Mouse (Mus musculus): ENCODE measurements at regions not wholly inside any gene's neighbourhood (a gene's known extent, or its start where the extent isn't known, plus 50 kb on each side); places are given as distances from the start of the nearest gene placed in this dataset.

DNA sequence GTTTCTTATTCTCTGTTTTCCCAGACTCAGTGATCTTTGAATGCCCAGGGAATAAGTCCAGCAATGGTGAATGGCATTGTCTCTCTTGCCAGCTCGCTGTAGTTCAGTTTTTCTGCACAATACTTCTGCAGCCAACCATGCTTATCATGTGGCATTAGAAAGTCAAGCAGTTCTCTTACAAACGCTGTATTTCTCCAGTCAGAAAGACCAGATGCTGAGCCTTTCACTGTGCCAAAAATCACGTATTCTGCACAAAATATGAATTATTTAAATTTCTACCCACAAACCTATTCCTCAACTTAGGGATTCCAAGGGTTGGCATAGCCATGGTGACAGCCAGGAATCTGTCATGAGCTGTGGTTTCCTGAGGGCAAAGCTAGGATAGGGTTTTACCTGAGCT is 95.0 kb upstream of the 1700025G04Rik start:
- H3K9ac ChIP-seq = no peak overlapping the region
- H3K27me3 ChIP-seq = no peaks in the 10 kb centered on the region
- H3K9me3 ChIP-seq (replicated peaks) = no peaks in the 10 kb centered on the region
- 84% methylated on average over 3 of the region's 3 CpGs for WGBS
- no peak for ATAC-seq (ENCODE audit: low FRiP score)
- H3K36me3 ChIP-seq = no peaks in the 10 kb centered on the region
- peaks cover 11% of the 10 kb centered on the region for H3K4me1 ChIP-seq
- no peak overlapping the region for H3K4me3 ChIP-seq
- no peak overlapping the region for H3K27ac ChIP-seq
- H3K4me2 ChIP-seq (replicated peaks) = no peak overlapping the region

GRCm38 (mm10) chr1:152176267-152176970 is 86.5 kb upstream of the 1700025G04Rik start:
- Histone ChIP-seq H3K9ac (no peak overlapping the region), H3K4me1 (0 out of 2 replicates have a peak, but pooled peaks cover 1% of the 10 kb centered on the region), H3K4me2 (replicated peaks) (no peak overlapping the region), H3K9me3 (replicated peaks) (no peaks in the 10 kb centered on the region), H3K36me3 (no peaks in the 10 kb centered on the region), H3K27me3 (no peaks in the 10 kb centered on the region), H3K4me3 (no peak overlapping the region), H3K27ac (no peak overlapping the region)
- 87% methylated on average over 9 of the region's 9 CpGs for WGBS
- no peak for ATAC-seq (ENCODE audit: low FRiP score)

DNA sequence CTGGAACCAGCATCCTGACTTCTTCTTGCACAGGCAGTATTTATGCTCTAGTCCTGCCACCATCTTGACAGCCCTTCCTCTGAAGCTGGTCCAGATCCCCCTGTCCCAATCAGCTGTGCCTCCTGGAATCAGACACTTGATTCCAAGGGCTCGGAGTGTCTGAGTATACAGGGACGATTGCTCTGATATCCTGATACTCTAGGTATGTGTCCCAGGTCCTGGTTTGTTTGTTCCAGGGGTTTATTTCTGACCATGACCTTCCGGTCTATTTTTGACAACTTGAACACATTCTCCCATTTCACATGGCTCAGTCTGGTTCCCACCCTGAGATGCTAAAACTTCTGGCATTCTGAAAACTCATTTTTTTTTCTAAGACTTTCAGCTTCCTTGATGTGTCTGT is 85.8 kb upstream of the 1700025G04Rik start:
- Histone ChIP-seq H3K27ac (no peak overlapping the region), H3K4me1 (0 out of 2 replicates have a peak, but pooled peaks cover 3% of the 10 kb centered on the region), H3K4me3 (no peak overlapping the region), H3K9me3 (replicated peaks) (no peaks in the 10 kb centered on the region), H3K36me3 (no peaks in the 10 kb centered on the region), H3K4me2 (replicated peaks) (no peak overlapping the region), H3K9ac (no peak overlapping the region), H3K27me3 (no peaks in the 10 kb centered on the region)
- 84% methylated on average over 3 of the region's 3 CpGs for WGBS
- no peak for ATAC-seq (ENCODE audit: low FRiP score)

DNA sequence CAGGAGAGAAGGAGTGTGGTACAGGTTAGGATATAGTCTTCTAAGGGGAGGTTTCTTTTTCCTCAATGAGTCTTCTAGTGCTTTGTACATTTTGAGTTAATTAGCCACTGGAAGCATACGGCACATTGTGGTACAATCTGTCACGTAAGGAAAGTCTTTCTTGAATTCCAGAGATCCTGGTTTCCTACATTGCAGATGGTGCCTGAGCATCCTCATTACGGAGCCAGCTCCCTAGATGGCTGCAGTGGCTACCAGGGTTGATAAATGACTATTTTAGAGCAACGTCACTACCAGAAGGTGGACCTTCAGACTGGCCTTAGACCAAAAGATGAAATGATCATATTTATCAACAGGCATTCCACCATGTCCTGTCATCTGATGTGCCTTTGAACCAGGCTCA is 84.5 kb upstream of the 1700025G04Rik start:
- no peak overlapping the region for H3K9ac ChIP-seq
- H3K9me3 ChIP-seq (replicated peaks) = no peaks in the 10 kb centered on the region
- 0 out of 2 replicates have a peak, but pooled peaks cover 4% of the 10 kb centered on the region for H3K4me1 ChIP-seq
- no peak overlapping the region for H3K4me2 ChIP-seq (replicated peaks)
- no peak for ATAC-seq (ENCODE audit: low FRiP score)
- WGBS = 89% methylated on average over 4 of the region's 4 CpGs
- no peak overlapping the region for H3K27ac ChIP-seq
- no peaks in the 10 kb centered on the region for H3K36me3 ChIP-seq
- no peaks in the 10 kb centered on the region for H3K27me3 ChIP-seq
- no peak overlapping the region for H3K4me3 ChIP-seq

DNA sequence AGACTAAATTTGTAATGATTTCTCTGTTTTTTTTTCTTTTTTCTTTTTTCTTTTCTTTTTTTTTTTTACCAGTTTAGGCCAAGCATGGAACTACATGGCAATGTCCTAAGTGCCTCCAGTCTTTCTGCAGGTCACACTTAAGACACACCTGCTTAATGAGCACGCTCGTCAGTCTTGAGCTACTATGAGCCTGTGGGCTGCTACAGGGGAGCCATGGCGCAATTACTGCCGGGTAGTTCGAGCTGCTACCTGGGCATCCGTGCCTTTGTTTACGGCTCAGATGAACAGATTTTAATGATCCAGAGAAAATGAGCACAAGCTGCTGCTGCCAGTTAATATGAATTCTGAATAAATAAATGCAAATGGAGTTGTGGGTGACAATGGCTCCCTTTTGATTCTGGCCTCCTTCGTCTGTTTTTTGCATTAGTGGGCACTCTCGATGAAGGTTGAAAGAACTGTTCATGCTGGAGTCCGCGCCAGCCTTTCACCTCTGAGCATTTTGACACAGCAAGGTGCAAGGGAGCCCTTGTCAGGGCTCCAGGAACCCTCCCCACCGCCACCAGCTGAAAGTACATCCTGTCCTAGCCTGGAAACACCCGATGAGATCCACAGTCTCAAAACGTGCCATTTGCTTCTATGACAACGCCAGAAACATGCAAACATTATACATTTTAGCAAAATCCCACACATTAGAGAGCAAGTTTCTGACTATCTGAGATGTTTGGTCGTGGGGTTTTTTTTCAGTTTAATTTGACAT is 81.3 kb upstream of the 1700025G04Rik start:
- H3K9ac ChIP-seq = no peak overlapping the region
- WGBS = 48% methylated on average over 16 of the region's 16 CpGs

DNA sequence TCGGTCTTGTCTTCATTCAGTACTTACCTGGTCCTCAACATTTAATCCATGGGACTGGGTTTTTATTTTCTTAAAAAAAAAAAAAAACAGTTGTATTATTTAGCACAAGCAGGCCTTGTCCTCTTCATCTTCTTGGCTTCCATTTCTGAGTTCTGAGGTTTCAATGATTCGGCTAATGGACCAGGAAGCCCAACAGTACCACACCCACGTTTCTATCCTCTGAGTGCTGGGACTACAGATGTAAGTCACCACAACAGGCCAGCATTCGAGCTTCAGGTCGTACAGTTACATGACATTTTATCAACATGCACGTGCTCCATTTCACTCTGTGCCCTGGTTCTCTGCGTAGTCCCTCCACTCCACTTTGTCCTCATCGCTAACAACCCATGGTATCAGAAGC is 80.7 kb upstream of the 1700025G04Rik start:
- H3K4me1 ChIP-seq = peaks cover 9% of the 10 kb centered on the region; the same call in 1 of the 2 replicates
- H3K27ac ChIP-seq = no peak overlapping the region
- no peak overlapping the region for H3K9ac ChIP-seq
- H3K36me3 ChIP-seq = no peaks in the 10 kb centered on the region
- H3K27me3 ChIP-seq = no peaks in the 10 kb centered on the region
- H3K9me3 ChIP-seq (replicated peaks) = no peaks in the 10 kb centered on the region
- 89% methylated on average over 8 of the region's 8 CpGs for WGBS
- ATAC-seq (ENCODE audit: low FRiP score) = no peak
- H3K4me3 ChIP-seq = no peak overlapping the region
- H3K4me2 ChIP-seq (replicated peaks) = no peak overlapping the region

More for the DNA sequence above, 81.3 kb upstream of the 1700025G04Rik start:
- H3K4me3 ChIP-seq = no peak overlapping the region
- no peaks in the 10 kb centered on the region for H3K9me3 ChIP-seq (replicated peaks)
- H3K4me2 ChIP-seq (replicated peaks) = no peak overlapping the region
- 0 out of 2 replicates have a peak, but pooled peaks cover 6% of the 10 kb centered on the region for H3K4me1 ChIP-seq
- peak overlapping the region; percentile 73; the same call in 1 of the 2 replicates for H3K27ac ChIP-seq
- no peaks in the 10 kb centered on the region for H3K27me3 ChIP-seq
- H3K36me3 ChIP-seq = no peaks in the 10 kb centered on the region
- 0 out of 2 replicates have a peak, but pooled peaks have one; percentile 37 for ATAC-seq (ENCODE audit: low FRiP score)

DNA sequence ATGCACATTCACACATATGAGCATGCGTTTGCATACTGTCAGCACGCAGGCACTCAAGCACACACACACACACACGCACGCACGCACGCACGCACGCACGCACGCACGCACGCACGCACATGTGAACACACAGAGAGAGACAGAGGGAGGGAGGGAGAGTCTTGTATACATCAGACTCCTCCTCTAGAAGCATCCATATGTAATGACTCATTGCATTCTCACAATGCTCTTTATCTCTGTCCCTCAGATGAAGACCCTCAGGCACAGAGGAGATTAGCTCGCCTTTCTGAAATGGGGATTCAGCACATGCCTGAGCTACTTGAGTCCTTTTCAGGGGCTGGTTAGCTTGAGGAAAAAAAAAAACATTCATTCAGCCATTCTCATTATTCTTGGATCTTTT is 79.6 kb upstream of the 1700025G04Rik start:
- H3K27ac ChIP-seq = no peak overlapping the region
- no peak overlapping the region for H3K4me3 ChIP-seq
- H3K36me3 ChIP-seq = no peaks in the 10 kb centered on the region
- H3K4me1 ChIP-seq = peaks cover 20% of the 10 kb centered on the region
- no peaks in the 10 kb centered on the region for H3K9me3 ChIP-seq (replicated peaks)
- WGBS = 85% methylated on average over 14 of the region's 14 CpGs
- no peak overlapping the region for H3K4me2 ChIP-seq (replicated peaks)
- no peaks in the 10 kb centered on the region for H3K27me3 ChIP-seq
- no peak overlapping the region for H3K9ac ChIP-seq
- no peak for ATAC-seq (ENCODE audit: low FRiP score)

GRCm38 (mm10) chr1:152168284-152168683 is 78.4 kb upstream of the 1700025G04Rik start:
- no peak for ATAC-seq (ENCODE audit: low FRiP score)
- no peak overlapping the region for H3K4me3 ChIP-seq

DNA sequence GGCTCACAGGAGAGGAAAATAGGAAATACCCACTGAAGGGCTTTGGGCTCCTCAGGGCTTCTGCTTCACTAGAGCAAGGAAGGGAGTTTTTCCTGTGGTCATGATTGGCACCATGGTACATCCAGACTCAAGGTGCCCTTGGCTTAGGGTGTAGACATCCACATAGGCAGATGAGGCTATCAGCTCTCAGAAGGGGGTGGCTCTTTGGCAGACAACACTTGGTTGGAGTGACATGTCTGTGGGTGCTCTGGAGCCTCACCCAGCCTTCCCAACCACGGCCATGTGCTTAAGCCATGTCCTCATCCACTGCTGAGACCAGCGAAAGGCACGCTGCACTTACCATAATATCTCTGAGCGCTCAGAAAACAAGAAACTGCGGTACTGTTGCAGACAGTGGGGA is 77.8 kb upstream of the 1700025G04Rik start:
- Histone ChIP-seq H3K27ac (no peak overlapping the region), H3K27me3 (no peaks in the 10 kb centered on the region), H3K36me3 (no peaks in the 10 kb centered on the region), H3K4me1 (peaks cover 26% of the 10 kb centered on the region), H3K4me2 (replicated peaks) (no peak overlapping the region), H3K9me3 (replicated peaks) (no peaks in the 10 kb centered on the region), H3K9ac (no peak overlapping the region), H3K4me3 (no peak overlapping the region)
- ATAC-seq (ENCODE audit: low FRiP score) = no peak
- 89% methylated on average over 5 of the region's 5 CpGs for WGBS

More at GRCm38 (mm10) chr1:152168284-152168683, 78.4 kb upstream of the 1700025G04Rik start:
- H3K36me3 ChIP-seq = no peaks in the 10 kb centered on the region
- H3K9me3 ChIP-seq (replicated peaks) = no peaks in the 10 kb centered on the region
- peaks cover 26% of the 10 kb centered on the region for H3K4me1 ChIP-seq
- no peaks in the 10 kb centered on the region for H3K27me3 ChIP-seq
- no peak overlapping the region for H3K27ac ChIP-seq
- no peak overlapping the region for H3K9ac ChIP-seq
- 87% methylated on average over 4 of the region's 4 CpGs for WGBS
- no peak overlapping the region for H3K4me2 ChIP-seq (replicated peaks)

DNA sequence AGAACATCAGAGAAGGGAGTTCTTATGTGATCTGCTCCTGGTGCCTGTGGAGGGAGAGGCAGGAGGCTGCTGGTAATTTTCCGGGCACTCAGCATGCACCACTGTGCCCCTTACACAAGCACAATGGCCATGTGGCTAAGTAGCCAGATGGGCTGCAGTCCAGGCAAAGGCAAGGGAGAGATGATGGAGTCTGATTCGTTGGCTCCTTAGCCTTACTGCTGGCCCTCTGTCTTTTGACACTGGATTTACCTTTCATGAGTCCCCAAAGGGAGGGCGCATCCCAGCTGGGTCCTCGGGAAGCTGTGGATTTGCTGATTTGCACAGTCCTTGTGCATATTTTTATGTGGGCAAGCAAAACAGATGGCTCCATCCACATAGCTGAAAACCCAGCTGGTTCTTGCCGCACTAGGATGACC is 75.6 kb upstream of the 1700025G04Rik start:
- Histone ChIP-seq H3K4me2 (replicated peaks) (peak overlapping the region; percentile 17; the same call in 1 of the 2 replicates), H3K4me1 (peaks cover 23% of the 10 kb centered on the region), H3K4me3 (no peak overlapping the region), H3K9ac (no peak overlapping the region), H3K27ac (peak overlapping the region; percentile 91), H3K9me3 (replicated peaks) (no peaks in the 10 kb centered on the region), H3K27me3 (no peaks in the 10 kb centered on the region), H3K36me3 (no peaks in the 10 kb centered on the region)
- ATAC-seq (ENCODE audit: low FRiP score) = peak; percentile 90
- 49% methylated on average over 5 of the region's 5 CpGs for WGBS

DNA sequence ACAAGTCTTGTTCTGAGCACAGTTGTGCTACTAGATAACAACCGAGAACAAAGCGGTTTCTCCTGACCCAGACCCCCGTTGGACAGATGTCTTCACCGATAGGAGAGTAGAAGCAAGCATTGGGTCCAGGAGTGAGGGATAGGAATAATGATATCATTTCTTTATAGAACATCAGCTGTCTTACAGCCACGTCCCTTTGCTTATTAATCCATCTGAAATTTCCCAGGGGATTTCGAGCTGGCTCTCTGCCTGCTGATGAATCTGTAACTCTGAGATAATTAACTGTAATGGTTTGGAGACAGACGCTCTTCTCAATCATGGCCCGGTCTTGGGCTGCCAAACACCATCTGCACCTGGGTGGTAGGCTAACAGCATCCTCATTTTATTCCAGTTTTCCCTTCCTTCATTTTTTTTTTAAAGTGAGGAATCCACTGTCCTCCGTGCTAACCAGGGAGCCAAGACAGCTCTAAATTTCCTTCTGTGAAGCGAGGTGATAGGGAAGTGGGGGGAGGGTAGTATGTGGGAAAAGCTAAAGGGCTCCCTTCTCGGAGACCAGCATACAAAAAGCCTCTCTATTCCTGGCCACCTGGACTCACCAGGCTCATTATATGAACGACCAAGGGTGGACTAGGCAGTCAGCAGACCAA is 75.0 kb upstream of the 1700025G04Rik start:
- H3K4me3 ChIP-seq = no peak overlapping the region
- H3K4me1 ChIP-seq = peaks cover 23% of the 10 kb centered on the region
- peak overlapping the region; percentile 91 for H3K27ac ChIP-seq
- no peak overlapping the region for H3K9ac ChIP-seq
- H3K27me3 ChIP-seq = no peaks in the 10 kb centered on the region
- no peaks in the 10 kb centered on the region for H3K36me3 ChIP-seq
- 42% methylated on average over 12 of the region's 12 CpGs for WGBS
- peak; percentile 83 for ATAC-seq (ENCODE audit: low FRiP score)
- peak overlapping the region; percentile 17; the same call in 1 of the 2 replicates for H3K4me2 ChIP-seq (replicated peaks)
- H3K9me3 ChIP-seq (replicated peaks) = no peaks in the 10 kb centered on the region

DNA sequence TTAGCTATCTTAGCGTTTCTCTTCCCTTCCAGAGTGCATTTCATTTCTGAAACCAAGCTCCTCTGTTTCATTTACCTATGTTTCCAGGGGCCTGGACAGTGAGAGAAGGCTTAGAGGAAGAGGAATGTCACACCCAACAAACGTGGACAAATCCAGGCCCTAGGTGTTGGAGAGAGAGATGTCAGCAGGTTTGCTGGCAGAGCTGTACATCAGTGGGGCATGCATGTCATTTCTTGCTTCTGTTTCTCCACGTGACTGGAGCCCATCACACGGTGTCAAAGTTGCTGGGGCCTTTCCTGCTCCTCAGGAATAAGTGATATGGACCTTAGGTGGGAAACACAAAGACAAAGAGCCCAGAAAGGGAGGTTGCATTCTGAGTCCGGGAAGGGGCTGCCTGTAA is 74.3 kb upstream of the 1700025G04Rik start:
- Histone ChIP-seq H3K4me1 (peaks cover 20% of the 10 kb centered on the region), H3K4me2 (replicated peaks) (no peak overlapping the region), H3K27me3 (no peaks in the 10 kb centered on the region), H3K4me3 (no peak overlapping the region), H3K36me3 (no peaks in the 10 kb centered on the region), H3K9ac (no peak overlapping the region), H3K27ac (peak overlapping the region; percentile 91), H3K9me3 (replicated peaks) (no peaks in the 10 kb centered on the region)
- ATAC-seq (ENCODE audit: low FRiP score) = no peak
- WGBS = 76% methylated on average over 5 of the region's 5 CpGs
